Mouse (Mus musculus) lung, postnatal 10 days (tissue): ENCODE measurements at regions not wholly inside any gene's neighbourhood (a gene's known extent, or its start where the extent isn't known, plus 50 kb on each side); places are given as distances from the start of the nearest gene placed in this dataset.

ENCODE experiments used
- DNase-seq: peaks from one replicate; pipeline ENCODE4 v3.0.0; 2021

DNA sequence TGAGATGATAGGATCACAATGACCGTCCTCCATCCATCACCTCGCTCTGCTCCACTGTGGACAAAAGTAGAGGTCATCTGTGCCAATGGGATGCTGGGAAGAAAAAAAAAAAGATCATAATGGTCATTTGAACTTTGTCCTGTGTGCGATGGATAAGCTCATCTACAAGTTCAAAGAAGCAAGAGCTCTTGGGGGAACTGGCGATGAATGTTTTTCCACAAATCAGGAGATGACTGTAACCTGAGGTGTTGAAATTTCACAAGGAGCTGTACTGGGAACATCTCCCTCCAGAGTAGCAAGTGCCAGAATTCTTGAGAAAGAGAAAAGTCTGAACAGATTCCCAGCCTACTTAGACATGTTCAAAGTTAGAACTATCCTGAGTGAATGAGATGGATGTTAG, 287.0 kb downstream of the Tns3 start:
- DNase-seq = no peak

DNA sequence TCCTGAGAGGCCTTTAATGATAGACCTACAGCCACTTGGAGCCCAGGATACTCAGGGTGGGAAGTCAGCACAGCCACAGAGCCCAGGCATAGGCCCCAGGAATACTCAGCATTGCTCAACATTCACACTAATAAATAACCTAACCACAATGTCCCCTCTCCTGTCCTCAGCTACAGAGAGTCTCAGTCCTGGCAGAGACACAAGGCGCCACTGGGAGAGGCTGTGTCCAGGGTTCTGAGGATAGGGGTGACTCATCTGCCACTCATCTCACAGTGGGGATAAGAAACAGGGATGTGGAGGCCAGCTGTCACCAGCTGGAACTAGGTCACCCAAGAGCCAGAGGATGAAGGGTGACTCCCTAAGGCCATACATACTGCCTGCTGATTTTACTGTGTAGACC, 298.8 kb downstream of the Tns3 start:
- no peak for DNase-seq

DNA sequence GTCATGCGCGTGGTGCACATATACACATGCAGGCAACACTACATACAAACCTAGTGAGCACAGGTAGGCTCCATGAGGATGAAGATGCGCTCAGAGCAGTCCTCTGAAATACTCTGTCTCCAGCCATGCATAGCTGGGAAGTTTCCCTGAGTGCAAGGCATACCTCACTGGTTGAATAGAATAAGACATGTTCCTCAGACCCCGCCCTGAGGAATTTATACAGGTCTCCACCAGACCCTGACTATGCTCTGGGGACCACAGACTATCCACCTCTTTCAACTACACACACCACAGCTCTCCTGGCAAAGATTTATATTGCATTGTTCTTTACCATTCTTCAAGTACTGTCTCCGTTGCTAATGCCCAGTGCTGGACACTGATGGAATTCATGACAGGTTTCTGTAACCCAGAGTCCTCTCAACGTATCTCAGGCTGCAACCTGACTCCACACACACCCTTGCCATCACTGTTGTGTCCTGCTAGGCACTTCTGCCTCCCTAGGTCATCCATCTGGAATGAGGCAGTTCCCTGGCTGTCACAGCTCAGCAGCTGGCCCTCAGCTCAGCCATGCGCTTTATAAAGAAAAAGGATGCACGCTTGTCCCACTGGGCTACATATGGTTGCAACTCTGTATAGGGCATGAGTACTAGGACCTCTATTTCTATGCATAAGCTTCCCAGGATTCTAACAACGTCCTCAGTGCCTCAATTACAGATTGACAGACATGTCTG, 299.5 kb downstream of the Tns3 start:
- DNase-seq = no peak

DNA sequence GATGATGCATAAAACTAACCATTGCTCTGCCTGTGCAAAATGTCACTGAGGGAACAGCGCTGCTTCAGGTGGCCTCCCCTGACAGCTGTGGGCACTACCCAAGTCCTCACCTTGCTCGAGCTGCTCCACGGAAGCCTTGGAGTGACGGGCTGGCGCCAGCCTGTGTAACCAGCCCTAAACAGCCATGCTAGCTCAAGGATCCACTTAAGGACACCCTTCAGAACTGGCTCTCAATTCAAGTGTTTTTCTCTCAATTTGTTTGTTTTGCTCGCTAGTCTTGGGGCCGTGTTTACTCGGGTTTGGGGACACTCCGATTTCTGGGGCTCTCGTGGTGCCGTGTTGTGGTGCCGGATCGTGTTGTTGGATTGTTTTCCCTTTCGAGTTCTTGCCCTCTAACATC, 319.4 kb downstream of the Tns3 start:
- peak; percentile 60 for DNase-seq

DNA sequence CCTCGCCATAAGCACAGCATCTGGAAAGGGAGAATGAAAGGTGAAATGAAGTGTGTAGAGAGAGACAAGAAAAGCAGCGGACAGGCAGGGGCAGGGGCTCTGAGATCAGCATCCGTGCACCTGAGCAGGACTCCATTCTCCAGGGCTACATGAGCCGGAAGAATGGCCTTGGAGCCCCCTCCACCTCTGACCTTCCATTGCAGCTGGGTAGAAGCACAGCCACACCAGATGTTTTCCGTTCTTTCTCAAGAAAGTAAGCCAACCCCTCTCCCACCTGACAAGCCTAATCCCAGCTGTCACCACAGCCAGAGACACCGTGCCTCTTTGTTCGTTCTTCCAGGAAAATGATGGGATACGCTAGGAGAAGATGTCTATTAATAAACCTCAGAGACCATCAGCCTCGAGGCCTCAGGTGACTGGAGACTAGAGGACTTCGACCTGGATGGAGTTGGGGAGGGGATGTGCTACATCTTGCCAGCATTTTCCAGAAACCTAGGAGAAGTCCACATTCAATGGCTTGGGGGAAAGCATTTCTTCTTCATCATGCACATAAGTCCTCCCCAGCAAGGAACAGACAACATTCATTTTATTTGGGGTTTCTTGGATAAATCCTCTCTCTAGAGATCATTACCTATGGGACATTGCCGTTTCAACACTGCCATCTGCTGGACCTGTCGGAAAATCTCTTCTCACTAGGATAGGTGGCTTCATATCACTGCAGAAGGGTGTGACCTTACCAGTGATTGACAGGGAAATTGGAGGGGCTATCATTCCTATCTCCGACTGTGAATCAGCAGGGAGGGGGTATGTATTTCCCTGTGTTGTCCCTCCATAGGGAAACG, 361.8 kb downstream of the Tns3 start:
- DNase-seq = peak; percentile 66

DNA sequence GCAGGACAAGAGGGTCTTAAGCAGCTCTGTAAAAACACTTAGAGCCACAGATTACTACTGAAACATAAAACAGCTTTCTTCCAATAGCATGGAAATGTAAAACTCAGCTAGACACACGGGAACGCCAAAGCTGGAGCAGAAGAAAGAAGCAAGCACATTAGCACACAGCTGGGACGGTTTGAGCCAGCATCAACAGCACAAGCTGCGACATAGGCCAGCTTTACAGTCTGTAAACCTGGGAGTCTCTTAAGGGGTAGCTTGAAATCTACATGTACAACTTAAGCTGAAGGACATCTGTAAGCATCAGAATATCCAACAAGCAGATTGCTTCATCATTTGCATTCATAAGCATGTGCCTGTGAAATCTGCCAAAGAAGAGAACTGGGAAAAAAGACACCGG, 366.9 kb downstream of the Tns3 start:
- DNase-seq = no peak

DNA sequence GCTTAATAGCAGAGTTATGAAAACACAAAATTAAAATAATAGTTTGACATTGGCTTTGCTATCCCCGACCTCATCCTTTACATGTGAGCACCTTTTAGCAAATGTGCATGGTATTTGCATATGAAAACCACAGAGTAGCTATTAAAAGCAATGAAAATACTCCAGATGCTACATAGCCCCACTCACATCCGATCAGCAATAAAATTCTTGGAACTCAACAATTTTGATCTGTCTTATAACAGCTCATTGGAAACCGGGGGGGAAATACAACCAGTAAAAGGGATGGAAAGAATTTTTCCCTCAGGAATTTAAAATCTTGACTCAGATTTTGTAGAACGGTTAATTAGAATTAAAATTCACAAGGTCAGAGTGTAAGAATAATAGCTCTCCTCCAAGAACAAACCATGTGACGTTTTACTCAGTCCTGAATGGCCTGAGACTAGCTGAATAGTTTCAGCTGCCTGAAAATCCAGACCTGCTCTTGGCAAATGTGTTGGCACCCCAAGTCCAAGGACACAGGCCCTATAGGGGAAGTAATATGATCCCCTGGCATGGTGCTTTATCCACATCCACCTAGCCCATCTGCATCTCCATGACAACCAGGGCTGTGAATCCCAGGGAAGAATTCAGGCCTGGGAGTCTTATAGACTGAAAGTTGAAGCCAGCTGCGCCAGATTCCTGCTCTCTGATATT, 370.9 kb downstream of the Tns3 start:
- DNase-seq = no peak

DNA sequence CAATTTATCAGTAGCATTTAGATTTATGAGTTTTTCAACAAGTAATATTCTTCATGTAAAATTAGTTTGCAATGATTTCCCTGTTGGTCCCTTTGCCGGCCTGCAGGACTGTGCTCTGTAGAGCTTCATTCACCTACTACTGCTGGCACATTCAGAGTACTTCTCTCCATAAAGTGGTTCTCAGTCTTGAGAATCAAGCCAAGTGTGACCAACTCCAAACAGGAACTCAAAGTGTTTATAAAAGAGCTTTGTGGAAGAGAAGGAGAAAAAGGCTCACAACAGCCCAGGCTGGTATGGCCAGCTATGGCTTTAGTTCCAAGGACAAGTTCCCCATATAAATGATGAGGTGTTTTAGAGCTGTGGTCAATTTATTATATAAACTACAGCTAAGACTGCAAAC, 379.1 kb downstream of the Tns3 start:
- peak; percentile 22 for DNase-seq

DNA sequence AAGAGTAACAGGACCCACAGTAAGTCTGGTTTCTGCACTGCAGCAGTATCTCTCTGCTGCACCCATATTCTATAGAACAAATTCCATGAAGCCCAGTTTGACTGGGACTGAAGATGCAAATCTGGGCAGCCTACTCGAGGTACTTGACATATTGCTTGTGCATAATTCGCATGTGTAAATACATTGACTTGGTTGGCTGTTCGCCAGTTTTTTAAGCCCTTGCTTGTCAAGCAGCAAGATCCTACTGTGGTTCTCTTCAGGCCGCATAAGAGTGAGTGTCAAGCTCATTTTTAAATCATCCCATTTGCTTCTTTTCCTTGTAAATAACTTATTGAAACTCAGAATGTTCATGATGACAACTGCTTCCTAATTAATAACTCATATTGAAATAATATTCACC, 389.1 kb downstream of the Tns3 start:
- DNase-seq = no peak

DNA sequence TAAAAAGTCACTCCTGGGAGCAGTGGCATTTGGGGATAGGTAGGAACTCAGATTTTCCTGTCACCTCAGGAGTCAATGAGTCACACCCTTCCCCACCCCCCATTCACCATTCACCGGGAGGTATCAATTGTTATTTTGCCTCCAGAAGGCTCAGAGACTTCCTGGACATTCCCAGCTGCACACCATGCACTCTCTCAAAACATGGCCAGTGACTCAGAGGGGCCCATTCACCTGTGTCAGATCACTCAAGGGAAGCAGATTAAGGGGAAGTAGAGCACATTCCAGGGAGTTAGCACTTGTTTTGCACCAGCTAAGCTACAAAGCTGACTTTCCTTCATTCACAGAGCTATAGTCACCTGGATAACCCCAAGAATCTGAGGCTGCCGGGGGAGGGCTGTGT, 395.2 kb downstream of the Tns3 start:
- DNase-seq = no peak

DNA sequence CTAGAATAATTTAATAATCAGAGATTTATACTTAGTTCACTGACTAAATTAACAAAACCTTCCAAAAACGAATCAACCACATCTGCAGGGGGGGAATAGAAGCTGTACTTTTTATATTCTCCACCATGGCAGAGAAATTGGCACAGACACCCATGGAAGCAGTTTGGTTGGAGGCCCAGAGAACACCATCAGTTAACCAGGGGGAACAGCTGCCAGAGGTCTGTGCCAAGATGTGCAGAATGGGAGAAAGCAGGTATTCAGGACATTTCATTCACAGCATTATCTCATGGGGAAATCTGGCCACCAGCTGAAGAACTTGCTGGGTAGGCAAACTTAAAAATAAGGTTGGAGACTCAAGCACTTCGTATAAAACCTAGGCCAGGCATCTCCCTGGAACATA, 410.3 kb downstream of the Tns3 start:
- DNase-seq = no peak

DNA sequence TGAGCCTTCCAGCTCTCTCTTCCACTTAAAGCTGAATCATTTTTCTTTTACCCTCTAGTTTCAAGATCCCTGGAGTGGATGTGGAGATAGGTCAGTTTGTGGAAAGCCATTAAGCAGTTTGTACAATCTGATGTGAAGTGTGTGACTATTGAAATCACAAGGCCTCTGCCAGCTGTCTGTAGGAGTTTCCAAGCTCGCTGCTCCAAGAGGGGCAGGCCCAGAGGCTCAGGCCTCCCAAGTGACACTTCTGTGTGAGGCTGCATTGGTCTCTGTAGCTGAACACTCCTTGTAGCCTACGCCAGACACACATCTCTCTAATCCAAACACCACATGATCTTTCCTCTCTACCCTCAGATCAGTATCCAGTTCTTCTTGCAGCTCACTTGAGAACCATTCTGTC, 413.0 kb downstream of the Tns3 start:
- peak; percentile 54 for DNase-seq

DNA sequence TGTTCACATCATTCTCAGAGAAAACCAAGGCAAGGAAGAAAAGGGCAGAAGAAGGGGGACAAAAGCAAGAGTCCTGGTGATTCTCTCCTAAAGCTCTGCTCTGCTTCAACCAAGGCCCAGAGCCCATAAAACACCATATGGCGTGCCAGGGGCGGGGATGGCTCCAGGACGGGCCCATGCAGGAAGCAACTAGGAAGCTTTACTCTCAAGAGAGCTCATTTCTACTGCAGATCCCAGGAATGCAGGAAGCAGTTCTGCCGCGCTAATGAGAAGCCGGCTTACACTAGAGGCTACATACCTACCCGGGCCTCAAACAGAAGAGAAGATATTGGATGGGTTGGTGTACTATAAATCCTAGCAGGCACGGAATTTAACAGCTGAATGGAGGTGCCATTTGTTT, 414.9 kb downstream of the Tns3 start:
- DNase-seq = no peak

DNA sequence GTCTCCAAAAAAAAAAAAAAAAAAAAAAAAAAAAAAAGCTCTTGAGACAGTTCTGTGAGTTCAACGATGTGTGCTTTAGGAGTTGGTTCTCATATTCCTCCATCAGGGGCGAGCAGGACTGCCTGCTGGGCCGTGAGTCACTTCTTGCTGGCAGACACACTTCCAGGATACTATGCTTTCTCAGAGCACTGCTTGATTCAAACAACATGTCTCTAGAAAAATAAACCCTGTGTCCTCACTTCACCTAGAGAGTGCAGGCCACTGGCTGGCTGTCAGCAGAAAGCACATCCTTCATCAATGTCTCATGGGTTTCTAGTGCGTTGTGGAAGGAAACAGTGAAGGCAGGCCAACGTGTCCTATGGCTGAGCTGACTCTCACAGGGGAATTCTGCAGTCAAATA, 416.8 kb downstream of the Tns3 start:
- DNase-seq = peak; percentile 59

DNA sequence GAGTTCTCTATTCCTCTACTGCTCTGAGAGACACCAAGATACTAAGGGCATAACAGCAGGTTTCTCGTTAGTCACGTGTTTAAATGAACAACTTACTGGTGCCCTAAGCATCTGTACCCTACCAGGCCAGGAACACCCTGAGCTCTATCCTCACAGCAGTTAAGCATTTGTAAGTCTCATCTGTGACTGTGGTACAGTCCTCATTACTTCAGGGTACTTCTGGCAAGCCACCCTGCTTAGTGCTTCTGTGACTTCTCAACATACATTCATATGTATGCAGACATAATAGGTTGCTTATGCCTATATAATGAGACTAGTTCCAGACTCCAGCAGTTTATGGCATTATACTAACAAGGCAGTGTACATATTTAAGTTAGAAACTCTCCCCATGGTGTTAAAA, 417.3 kb downstream of the Tns3 start:
- DNase-seq = no peak

DNA sequence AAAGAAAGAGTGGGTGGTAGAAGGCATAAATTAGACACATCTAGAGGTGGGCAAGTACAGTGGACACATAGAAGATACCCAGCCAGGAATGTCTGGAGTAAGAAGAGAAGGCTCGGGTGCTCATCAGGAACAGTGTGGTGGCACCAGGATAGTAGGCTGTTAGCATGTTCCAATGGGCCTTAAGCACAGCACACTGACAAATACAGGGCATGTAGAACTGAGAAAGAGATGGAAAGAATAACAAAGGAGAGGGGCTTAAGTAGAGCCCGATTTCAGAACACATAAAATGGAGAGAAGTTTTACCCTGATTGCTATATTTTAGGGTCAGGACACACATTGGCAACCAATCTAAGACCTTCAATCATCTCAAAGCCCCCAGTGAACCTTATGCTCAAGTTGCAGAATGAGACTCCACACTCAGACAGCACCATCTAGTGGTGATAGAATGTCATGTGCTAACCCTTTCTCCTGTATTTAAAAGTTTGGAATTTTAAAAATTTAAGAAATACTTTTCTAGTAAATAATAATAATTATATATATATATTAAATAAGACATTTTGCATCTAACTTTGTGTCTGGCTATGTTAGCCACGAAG, 418.8 kb downstream of the Tns3 start:
- peak; percentile 37 for DNase-seq

DNA sequence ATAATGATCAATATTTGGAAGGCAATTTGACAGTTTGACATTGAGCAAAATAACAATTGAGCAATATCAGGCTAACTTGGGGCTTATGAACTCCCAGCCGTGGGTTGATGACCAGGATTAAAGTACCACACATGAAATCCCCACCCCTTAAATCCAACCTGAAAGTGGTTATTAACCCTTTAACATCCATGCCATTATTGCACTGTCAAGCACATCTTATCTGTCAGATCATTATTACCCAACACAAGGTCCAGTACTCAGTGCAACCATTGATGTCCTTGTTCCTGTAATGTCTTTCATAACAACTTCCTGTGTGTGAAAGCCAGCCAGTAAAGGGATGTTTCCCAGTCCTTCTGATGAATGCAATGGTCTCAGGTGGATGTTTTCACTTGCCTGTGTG, 425.8 kb downstream of the Tns3 start:
- DNase-seq = no peak

DNA sequence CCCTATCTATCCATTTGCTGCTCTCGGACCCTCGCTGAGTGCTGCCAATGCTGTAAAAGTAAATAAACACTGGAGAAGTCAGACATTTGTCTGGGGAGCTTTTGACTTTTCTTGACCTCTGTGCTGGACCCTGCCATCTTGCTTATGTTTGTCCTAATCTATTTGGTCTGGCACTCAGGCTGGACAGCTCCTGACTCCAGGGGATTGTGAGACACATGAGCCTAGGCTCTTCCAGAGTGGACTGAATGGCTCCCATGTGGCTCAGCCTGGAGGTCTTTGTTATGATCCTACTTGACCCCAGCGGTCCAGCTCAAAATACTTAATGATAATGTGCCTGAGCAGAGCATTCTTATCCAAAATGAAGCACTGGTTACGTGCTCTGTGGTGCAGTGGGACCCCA, 426.8 kb downstream of the Tns3 start:
- DNase-seq = no peak

DNA sequence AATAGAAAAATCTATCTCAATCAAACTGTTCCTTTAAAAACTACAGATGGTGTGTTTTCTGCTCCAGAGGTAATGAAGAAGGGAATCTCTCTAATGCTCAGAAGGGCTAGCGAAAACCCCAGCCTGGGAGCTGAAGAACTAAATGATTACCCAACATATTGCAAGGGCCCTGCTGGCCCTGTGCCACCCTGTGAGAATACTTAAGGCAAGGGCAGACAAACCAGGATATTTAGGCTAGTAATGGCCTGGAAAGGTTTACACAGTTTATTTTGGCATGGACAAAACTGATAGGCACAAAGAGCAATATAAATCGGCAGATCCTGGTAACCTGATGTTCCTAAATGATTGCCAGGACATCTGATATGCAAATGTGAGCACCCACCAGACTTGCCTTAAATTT, 428.3 kb downstream of the Tns3 start:
- peak; percentile 43 for DNase-seq

DNA sequence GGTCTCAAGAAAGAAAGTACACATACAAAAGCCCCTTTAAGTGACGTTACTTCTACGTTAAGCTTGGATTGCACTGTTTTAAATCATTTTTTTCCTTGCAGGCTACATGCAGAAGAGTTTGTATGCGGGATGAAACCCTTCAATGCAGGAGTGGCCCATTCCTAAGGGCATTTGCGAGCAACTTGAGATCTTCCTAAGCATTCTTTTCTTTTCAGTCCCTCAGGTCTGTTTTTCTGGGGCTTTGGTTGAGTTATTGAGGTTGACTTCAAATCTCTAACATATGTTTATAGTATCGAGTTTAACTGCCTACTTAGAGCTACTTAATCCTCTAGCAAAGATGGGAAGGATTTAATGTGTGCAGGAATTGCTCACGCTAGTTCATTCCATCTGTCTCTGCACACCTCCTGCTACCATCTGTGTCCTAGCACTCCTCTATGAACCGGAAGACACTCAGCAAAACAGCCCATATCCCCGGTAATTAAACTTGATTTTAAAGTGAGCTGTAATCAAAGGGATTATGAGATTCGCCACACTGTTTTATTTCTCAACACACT, 431.6 kb downstream of the Tns3 start:
- DNase-seq = no peak

DNA sequence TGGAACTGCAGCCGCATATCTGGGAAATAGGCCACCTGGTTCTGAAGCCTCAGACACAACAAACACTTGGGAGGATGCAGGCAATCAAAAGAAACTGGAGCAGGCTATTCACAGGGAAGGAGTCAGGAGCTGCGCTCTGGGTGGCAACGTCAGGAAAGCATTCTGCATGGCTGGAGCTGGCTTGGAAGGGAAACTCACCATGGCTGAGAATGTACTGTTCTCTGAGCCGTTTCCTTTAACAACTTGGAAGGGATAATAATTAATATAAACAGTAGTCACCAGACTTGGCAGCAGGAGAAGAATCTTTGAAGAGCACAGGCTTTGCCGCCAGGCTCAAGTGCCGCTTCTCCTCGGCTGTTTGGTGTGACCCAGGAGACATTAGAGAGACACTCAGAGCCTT, 434.5 kb downstream of the Tns3 start:
- peak; percentile 59 for DNase-seq

DNA sequence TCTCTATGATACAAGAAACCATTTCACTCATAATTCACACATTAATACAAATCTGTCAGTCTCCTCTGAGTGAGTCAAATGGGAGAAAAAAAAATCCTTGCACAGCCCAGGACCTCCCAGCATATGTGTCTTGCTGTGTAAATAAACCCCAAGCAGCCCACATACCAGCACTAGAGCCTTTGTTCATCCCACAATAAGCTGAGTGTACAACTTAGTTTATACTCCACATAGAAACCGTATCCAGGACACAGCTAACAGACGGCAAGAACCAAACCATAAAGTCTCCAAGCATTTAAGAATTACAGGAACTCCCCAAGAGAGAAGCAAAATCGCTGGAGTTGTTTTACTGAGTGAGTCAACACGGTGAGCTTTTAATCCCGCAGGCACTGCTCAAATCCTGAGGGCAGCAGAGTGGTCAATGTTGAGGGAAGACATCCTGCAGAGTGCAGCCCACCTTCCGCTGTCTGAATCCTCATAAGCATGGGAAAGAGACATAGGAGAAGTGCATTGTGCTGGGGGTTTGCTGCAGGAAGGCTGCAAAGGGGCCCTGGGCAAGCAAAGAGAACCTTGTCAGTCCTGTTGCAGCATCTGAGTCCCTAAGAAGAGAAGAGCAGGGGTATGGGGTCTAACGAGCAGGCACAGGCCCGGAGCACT, 436.4 kb downstream of the Tns3 start:
- no peak for DNase-seq

DNA sequence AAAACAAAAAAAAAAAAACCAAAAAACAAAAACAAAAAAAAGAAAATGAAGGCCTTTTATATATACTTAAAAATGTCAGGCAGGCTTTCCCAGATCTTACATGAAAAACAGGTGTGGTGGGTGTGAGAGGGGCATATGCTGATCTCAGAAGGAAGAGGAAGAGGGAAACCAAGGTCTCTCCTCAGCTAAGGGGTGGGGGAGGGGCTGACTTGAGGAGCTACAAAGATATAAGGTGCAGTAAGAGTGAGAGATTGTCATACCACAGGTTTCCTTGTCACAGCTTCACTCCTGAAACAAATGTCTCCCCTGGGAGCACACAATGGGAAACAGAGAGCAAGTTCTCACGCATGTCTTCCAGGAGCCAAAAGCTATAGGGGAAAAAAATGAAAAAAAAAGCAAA, 440.0 kb downstream of the Tns3 start:
- DNase-seq = no peak
